Mouse (Mus musculus) C2C12 (cell line): ENCODE data around the gene Fcho2. TPM values are rescaled to one million over a fixed set of nuclear protein-coding genes. Genes with fewer than 3 reads are reported as not detected.

Experiments used
- H3K27me3 ChIP-seq: one replicate; pipeline ENCODE4 v1.6.1; 2011; ENCODE audit not compliant: control insufficient read depth, insufficient read depth, insufficient read length
- H3K36me3 ChIP-seq: one replicate; pipeline ENCODE4 v1.6.1; 2011; ENCODE audit not compliant: control insufficient read depth, insufficient read depth
- H3K4me3 ChIP-seq: one replicate; pipeline ENCODE4 v1.5.1; 2011; ENCODE audit warnings: mild to moderate bottlenecking, control low read depth; ENCODE audit not compliant: poor library complexity, insufficient read depth, severe bottlenecking
- H3K79me2 ChIP-seq: one replicate; pipeline ENCODE4 v1.6.1; 2011; ENCODE audit not compliant: control insufficient read depth, insufficient read depth
- H3K79me3 ChIP-seq: one replicate; pipeline ENCODE4 v1.6.1; 2011; ENCODE audit warnings: low read depth, control low read depth
- H3ac ChIP-seq: one replicate; pipeline ENCODE3; 2011; ENCODE audit warnings: low read depth; ENCODE audit not compliant: control insufficient read depth, insufficient read length
- CEBPB ChIP-seq: IDR thresholded peaks from one replicate; pipeline ENCODE4 v1.6.1; 2011; ENCODE audit warnings: low read depth, mild to moderate bottlenecking, control low read depth, moderate library complexity
- CTCF ChIP-seq: IDR thresholded peaks from one replicate; pipeline ENCODE4 v1.5.1; 2011; ENCODE audit not compliant: control insufficient read depth, insufficient read depth, insufficient read length
- FOSL1 ChIP-seq: IDR thresholded peaks from one replicate; pipeline ENCODE4 v1.8.0; 2011; ENCODE audit warnings: mild to moderate bottlenecking, low read length; ENCODE audit not compliant: poor library complexity, insufficient read depth, severe bottlenecking
- MAX ChIP-seq: IDR thresholded peaks from one replicate; pipeline ENCODE4 v1.6.1; 2011; ENCODE audit warnings: mild to moderate bottlenecking, control low read depth
- MYOD1 ChIP-seq: IDR thresholded peaks from one replicate; pipeline ENCODE4 v1.6.1; 2011; ENCODE audit warnings: low read depth; ENCODE audit not compliant: control insufficient read depth, insufficient read length
- MYOG ChIP-seq: IDR thresholded peaks from one replicate; pipeline ENCODE4 v1.6.1; 2011; ENCODE audit not compliant: control insufficient read depth, insufficient read length; ENCODE audit errors: extremely low read depth
- USF1 ChIP-seq: IDR thresholded peaks from one replicate; pipeline ENCODE4 v1.6.1; 2011; ENCODE audit warnings: low read depth, mild to moderate bottlenecking, control low read depth, moderate library complexity
- polyA plus RNA-seq: library from polyadenylated mRNA; unstranded; fragments of >200 nt; fragmentation: generic; extraction: Trizol; gene quantifications from one replicate; pipeline ENCODE4 v1.2.1, GENCODE M21; 2012; ENCODE audit warnings: missing spikeins

Gene Fcho2
- polyA plus RNA-seq, 1 experiment: 3.1 TPM

DNA sequence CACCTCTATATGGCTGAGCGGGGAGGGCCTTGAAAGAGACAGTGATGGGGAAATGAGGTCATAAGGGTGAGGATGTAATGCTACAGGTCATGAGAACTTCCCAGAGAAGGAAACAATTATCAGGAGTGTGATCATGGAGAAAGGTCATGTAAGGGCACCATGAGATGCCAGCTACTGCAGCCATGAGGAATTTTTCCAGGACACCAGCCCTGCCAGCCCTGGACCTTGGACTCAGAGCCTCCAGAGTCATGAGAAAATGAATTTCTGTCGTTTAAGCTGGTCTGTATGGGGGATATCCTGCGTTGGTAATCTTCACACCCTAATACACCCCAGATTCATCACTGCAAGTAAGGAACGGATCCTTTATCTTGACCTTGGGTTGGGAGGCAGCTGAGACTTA is 141.3 kb downstream of the Fcho2 start:
- Histone ChIP-seq H3K27me3 (no peaks in the 10 kb centered on the region), H3K36me3 (no peaks in the 10 kb centered on the region), H3K79me2 (no peaks in the 10 kb centered on the region), H3K4me3 (no peak overlapping the region), H3ac (no peak overlapping the region), H3K79me3 (no peaks in the 10 kb centered on the region)
- TF ChIP-seq USF1 (no peak), MYOG (no peak), FOSL1 (no peak), CTCF (no peak), CEBPB (no peak), MAX (no peak), MYOD1 (no peak)

Other genes with a start within 250 kb of the Fcho2 start
- gene Tmem174, start 178.0 kb downstream of the Fcho2 start, polyA plus RNA-seq: not detected
- 13.0 TPM for gene Tmem171, start 120.6 kb downstream of the Fcho2 start, polyA plus RNA-seq
- gene Tnpo1, start 110.9 kb upstream of the Fcho2 start, polyA plus RNA-seq: 44.1 TPM
- gene 1700024P04Rik, start 169.1 kb upstream of the Fcho2 start, polyA plus RNA-seq: not detected